Mouse (Mus musculus) Muller cell, postnatal 12 days (primary cell): ENCODE results near the gene Tnni3.
"Not testable (repeated sequence)": the region's sequence is repeated elsewhere in the genome, so short reads cannot be mapped to it uniquely, and the experiment has no call there.

Experiments used
- DNase-seq: peaks from one replicate; pipeline ENCODE4 v3.0.0-alpha.2; 2015; ENCODE audit errors: inconsistent ontology term

The Tnni3 gene

GRCm38 (mm10) chr7:4524212-4524922 lies at the start of gene Tnni3:
Gene Tnni3 (minus strand): TSS chr7:4524229.
- DNase-seq: peak; percentile 64

- DNase-seq: not testable (repeated sequence)
These were observed 48.3 kb upstream of the Tnni3 start for GRCm38 (mm10) chr7:4572361-4572760.

GRCm38 (mm10) chr7:4562660-4563059 lies 38.6 kb upstream of the Tnni3 start:
- no peak for DNase-seq

GRCm38 (mm10) chr7:4557167-4557560 lies 33.1 kb upstream of the Tnni3 start:
- DNase-seq: no peak

GRCm38 (mm10) chr7:4556256-4557166 lies 32.5 kb upstream of the Tnni3 start:
- peak; percentile 79 for DNase-seq

GRCm38 (mm10) chr7:4547221-4547641 lies 23.2 kb upstream of the Tnni3 start, which contains the start of gene Syt5:
Gene Syt5 (minus strand): TSS chr7:4547541.
- DNase-seq: peak; percentile 19

GRCm38 (mm10) chr7:4546591-4547131 lies 22.6 kb upstream of the Tnni3 start:
- DNase-seq: peak; percentile 64

- no peak for DNase-seq
These were observed 22.0 kb upstream of the Tnni3 start for GRCm38 (mm10) chr7:4546050-4546449.

- no peak for DNase-seq
These were observed 18.0 kb upstream of the Tnni3 start for GRCm38 (mm10) chr7:4542013-4542412.

GRCm38 (mm10) chr7:4541344-4541743 lies 17.3 kb upstream of the Tnni3 start:
- no peak for DNase-seq

- DNase-seq: no peak
These were observed 15.0 kb upstream of the Tnni3 start for GRCm38 (mm10) chr7:4539019-4539418.

- no peak for DNase-seq
These were observed 13.2 kb upstream of the Tnni3 start for GRCm38 (mm10) chr7:4537181-4537580.

- DNase-seq: no peak
These were observed 12.3 kb upstream of the Tnni3 start for GRCm38 (mm10) chr7:4536369-4536768.

GRCm38 (mm10) chr7:4532005-4532729 lies 8.1 kb upstream of the Tnni3 start, which contains the start of gene Dnaaf3:
Gene Dnaaf3 (minus strand): TSS chr7:4532453.
- DNase-seq: peak; percentile 90

- DNase-seq: not testable (repeated sequence)
These were observed 6.1 kb upstream of the Tnni3 start for GRCm38 (mm10) chr7:4530166-4530565.

GRCm38 (mm10) chr7:4527302-4527689 lies 3.3 kb upstream of the Tnni3 start:
- DNase-seq: no peak

GRCm38 (mm10) chr7:4526341-4527301 lies 2.6 kb upstream of the Tnni3 start:
- peak; percentile 91 for DNase-seq

- no peak for DNase-seq
These were observed 561 bp downstream of the Tnni3 start for GRCm38 (mm10) chr7:4523205-4524130.

GRCm38 (mm10) chr7:4522292-4522691 lies 1.7 kb downstream of the Tnni3 start:
- DNase-seq: no peak
